Mouse (Mus musculus): ENCODE data around the gene Gm5129. TPM values are rescaled to one million over a fixed set of nuclear protein-coding genes. Genes with fewer than 3 reads are reported as not detected.

Gm5129 gene
- polyA plus RNA-seq (2021; fragmentation: Nextera tagmentation) = not detected in 2 replicates
- long read RNA-seq, experiment 1 = 0 reads
- long read RNA-seq, experiment 2 = 0 reads

DNA sequence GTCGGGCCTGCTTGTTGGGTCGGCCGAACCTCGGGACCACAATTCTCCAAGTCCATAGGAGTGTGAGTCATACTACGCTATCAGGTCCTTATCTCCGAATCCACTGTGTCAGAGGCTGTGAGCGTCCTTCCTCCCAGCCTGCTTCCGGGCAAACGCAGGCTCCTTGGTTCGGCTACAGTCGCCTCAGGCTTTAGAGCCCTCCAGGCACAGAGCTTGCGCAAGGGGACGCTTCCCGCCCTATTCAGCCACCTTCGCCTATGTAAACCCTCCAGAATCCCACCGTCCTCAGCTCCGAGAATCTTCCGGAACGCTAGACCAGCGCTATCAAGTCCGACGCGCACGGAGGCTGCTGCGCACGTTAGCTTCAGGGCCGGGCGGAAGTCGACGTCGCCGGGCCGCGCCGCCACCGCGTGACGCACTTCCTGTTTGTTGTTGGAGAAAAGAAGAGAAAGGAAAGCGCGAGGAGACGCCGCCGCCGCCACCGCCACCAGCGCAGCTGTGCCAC is at the start of gene Gm5129, which contains the start of gene Dnajb6:
Gene Gm5129 (minus strand): TSS at position 380 of the 505 bp plus-strand sequence.
Gene Dnajb6 (plus strand): TSS at position 132 of the 505 bp plus-strand sequence.

Other genes with a start within 250 kb of the Gm5129 start
- gene Ube3c, start 166.7 kb downstream of the Gm5129 start, polyA plus RNA-seq (2021; fragmentation: Nextera tagmentation) = 13.5 and 14.8 TPM in 2 replicates
- 258 and 288 TPM in 2 replicates for gene Dnajb6, start 248 bp downstream of the Gm5129 start, polyA plus RNA-seq (2021; fragmentation: Nextera tagmentation)